Mouse (Mus musculus): ENCODE results near the gene Phf14.
"Not testable (repeated sequence)": the region's sequence is repeated elsewhere in the genome, so short reads cannot be mapped to it uniquely, and the experiment has no call there.

Gene Phf14

GRCm38 (mm10) chr6:12089439-12089992 is 181.9 kb downstream of the Phf14 start:
- DNase-seq (ENCODE audit: low spot score) = no peak

- DNase-seq (ENCODE audit: low spot score) = no peak
Observed at GRCm38 (mm10) chr6:12095716-12096115, 188.1 kb downstream of the Phf14 start.

GRCm38 (mm10) chr6:12097125-12097524 is 189.5 kb downstream of the Phf14 start:
- DNase-seq (ENCODE audit: low spot score) = no peak

- DNase-seq (ENCODE audit: low spot score) = no peak
Observed at GRCm38 (mm10) chr6:12105144-12105543, 197.5 kb downstream of the Phf14 start.

GRCm38 (mm10) chr6:12107326-12107725 is 199.7 kb downstream of the Phf14 start:
- DNase-seq (ENCODE audit: low spot score) = no peak

GRCm38 (mm10) chr6:12107786-12108185 is 200.2 kb downstream of the Phf14 start:
- no peak for DNase-seq (ENCODE audit: low spot score)

GRCm38 (mm10) chr6:12116926-12117818 is 209.6 kb downstream of the Phf14 start:
- DNase-seq (ENCODE audit: low spot score) = no peak

GRCm38 (mm10) chr6:12117819-12118570 is 210.4 kb downstream of the Phf14 start:
- DNase-seq (ENCODE audit: low spot score) = no peak

GRCm38 (mm10) chr6:12122759-12123158 is 215.2 kb downstream of the Phf14 start:
- no peak for DNase-seq (ENCODE audit: low spot score)

- peak; percentile 34 for DNase-seq (ENCODE audit: low spot score)
Observed at GRCm38 (mm10) chr6:12125031-12125803, 217.6 kb downstream of the Phf14 start.

- DNase-seq (ENCODE audit: low spot score) = not testable (repeated sequence)
Observed at GRCm38 (mm10) chr6:12126601-12127000, 219.0 kb downstream of the Phf14 start.

- DNase-seq (ENCODE audit: low spot score) = no peak
Observed at GRCm38 (mm10) chr6:12127287-12127686, 219.7 kb downstream of the Phf14 start.
